Mouse (Mus musculus): ENCODE measurements around the gene Pth2.

GRCm38 (mm10) chr7:45183672-45184071 is 2.9 kb downstream of the Pth2 start:
- TF ChIP-seq MYOG (IDR thresholded peaks at IDR 0.05; ENCODE audit: control insufficient read depth in 1 of 3, insufficient read depth in 1 of 3, insufficient read length in 2 of 3, low read depth in 2 of 3) (no peak), USF1 (IDR thresholded peaks at IDR 0.05; ENCODE audit: low read depth) (no peak), POLR2A (IDR thresholded peaks at IDR 0.05; ENCODE audit: insufficient read length, low read depth) (no peak), POLR2AphosphoS2 (IDR thresholded peaks at IDR 0.05; ENCODE audit: insufficient read length, low read depth) (no peak), MAX (IDR thresholded peaks at IDR 0.05; ENCODE audit: low read depth) (no peak), TCF12 (IDR thresholded peaks at IDR 0.05; ENCODE audit: insufficient read depth, poor library complexity, severe bottlenecking) (no peak), E2F4 (IDR thresholded peaks at IDR 0.05; ENCODE audit: insufficient read depth) (no peak)

All from myocyte (in vitro differentiated cells).